In genomic region chr1:125729731-125730536, GRCm38 (mm10) we compare ENCODE assay signal across 9 mouse cellular contexts. TPM values are rescaled to one million over a fixed set of nuclear protein-coding genes. Genes with fewer than 3 reads are reported as not detected.
DNase-seq lines count a peak whose midpoint lies in the region; ATAC-seq and TF ChIP-seq lines count a peak whose summit lies in the region.
"Had no signal": no experiment of that assay in that cellular context is flagged by ENCODE, and none has a peak within 500 bp of the region (broad histone marks: within the 10 kb centered on the region; RNA-seq: fewer than 3 reads in every experiment).

No protein-coding gene starts in this region.

- ATAC-seq in forebrain, embryonic 16.5 days = peak; percentile 66; the same call in 1 of the 2 replicates
- peak; percentile 37; the same call in 1 of the 2 replicates for ATAC-seq in midbrain, embryonic 14.5 days (ENCODE audit: low FRiP score, low TSS enrichment)
- ATAC-seq in frontal cortex, adult (ENCODE audit: low TSS enrichment) = no peak

- no peak overlapping the region for H3K4me2 ChIP-seq in forebrain, embryonic 16.5 days (ENCODE audit: low read length)
- H3K4me2 ChIP-seq in midbrain, embryonic 14.5 days (ENCODE audit: low read length) = no peak overlapping the region

- no peaks in the 10 kb centered on the region for H3K36me3 ChIP-seq in heart, embryonic 10.5 days
- H3K36me3 ChIP-seq in ES-Bruce4 (ENCODE audit: control insufficient read depth, insufficient read depth, low read length, poor library complexity, severe bottlenecking) = no peaks in the 10 kb centered on the region
- no peaks in the 10 kb centered on the region for H3K36me3 ChIP-seq in forebrain, embryonic 16.5 days (ENCODE audit: control insufficient read depth, insufficient read depth)
- H3K36me3 ChIP-seq in midbrain, embryonic 14.5 days (ENCODE audit: control insufficient read depth, insufficient read depth, low read length) = no peaks in the 10 kb centered on the region

- peak; percentile 79 for TF ChIP-seq CTCF in ES-Bruce4 (IDR thresholded peaks at IDR 0.05; ENCODE audit: low read depth, low read length)

- H3K27ac ChIP-seq in heart, embryonic 10.5 days = no peak overlapping the region
- no peak overlapping the region for H3K27ac ChIP-seq in ES-Bruce4 (ENCODE audit: insufficient read depth, low read length)
- no peak overlapping the region for H3K27ac ChIP-seq in forebrain, embryonic 16.5 days (ENCODE audit: low read length)
- H3K27ac ChIP-seq in midbrain, embryonic 14.5 days (replicated peaks; ENCODE audit: low read depth, low read length) = no peak overlapping the region; the same call in 1 of the 2 replicates

- H3K27me3 ChIP-seq in heart, embryonic 10.5 days (ENCODE audit: insufficient read depth, poor library complexity, severe bottlenecking) = no peaks in the 10 kb centered on the region
- H3K27me3 ChIP-seq in ES-Bruce4 (ENCODE audit: control insufficient read depth, insufficient read depth, low read length, poor library complexity, severe bottlenecking) = no peaks in the 10 kb centered on the region
- no peaks in the 10 kb centered on the region for H3K27me3 ChIP-seq in forebrain, embryonic 16.5 days (replicated peaks; ENCODE audit: control insufficient read depth, insufficient read depth, low read length)
- no peaks in the 10 kb centered on the region for H3K27me3 ChIP-seq in midbrain, embryonic 14.5 days (ENCODE audit: control insufficient read depth, insufficient read depth, low read length)

- no peak overlapping the region for H3K9ac ChIP-seq in ES-Bruce4 (ENCODE audit: low read depth, poor library complexity, severe bottlenecking)
- no peak overlapping the region for H3K9ac ChIP-seq in forebrain, embryonic 16.5 days (replicated peaks; ENCODE audit: low read depth, low read length)
- no peak overlapping the region for H3K9ac ChIP-seq in midbrain, embryonic 14.5 days (replicated peaks; ENCODE audit: low read length)

- H3K4me3 ChIP-seq in heart, embryonic 10.5 days = no peak overlapping the region
- no peak overlapping the region for H3K4me3 ChIP-seq in ES-Bruce4 (ENCODE audit: low read depth, low read length)
- no peak overlapping the region for H3K4me3 ChIP-seq in forebrain, embryonic 16.5 days (replicated peaks; ENCODE audit: low read length)
- H3K4me3 ChIP-seq in midbrain, embryonic 14.5 days (replicated peaks; ENCODE audit: low read depth, low read length) = no peak overlapping the region

- H3K9me3 ChIP-seq in heart, embryonic 10.5 days = no peaks in the 10 kb centered on the region
- no peaks in the 10 kb centered on the region for H3K9me3 ChIP-seq in ES-Bruce4 (replicated peaks; ENCODE audit: control insufficient read depth, insufficient read depth, low read length, poor library complexity, severe bottlenecking)
- no peaks in the 10 kb centered on the region for H3K9me3 ChIP-seq in forebrain, embryonic 16.5 days (ENCODE audit: control insufficient read depth, low read length)
- H3K9me3 ChIP-seq in midbrain, embryonic 14.5 days (ENCODE audit: control insufficient read depth, low read length) = no peaks in the 10 kb centered on the region

- no peak for TF ChIP-seq POLR2A in ES-Bruce4 (IDR thresholded peaks at IDR 0.05; ENCODE audit: insufficient read depth, low read length)

- TF ChIP-seq EP300 in ES-Bruce4 (IDR thresholded peaks at IDR 0.05; ENCODE audit: insufficient read depth, low read depth, low read length) = no peak

- peak; percentile 77 for DNase-seq in heart, adult 11 months
- DNase-seq in heart, embryonic 10.5 days (ENCODE audit: low spot score) = no peak
- DNase-seq in midbrain, embryonic 14.5 days = peak; percentile 67
- DNase-seq in adrenal gland, postnatal 25 days = no peak
- DNase-seq in yolk sac, embryonic 10.5 days (ENCODE audit: low spot score) = no peak
- DNase-seq: right cerebral cortex, postnatal 4 days had no signal

- 67% methylated on average over 13 of the region's 13 CpGs for WGBS in heart, embryonic 10.5 days
- WGBS in forebrain, embryonic 16.5 days = 35% methylated on average over 13 of the region's 13 CpGs
- WGBS in midbrain, embryonic 14.5 days = 37% methylated on average over 13 of the region's 13 CpGs

- H3K4me1 ChIP-seq in heart, embryonic 10.5 days = peaks cover 7% of the 10 kb centered on the region; the same call in 1 of the 2 replicates
- H3K4me1 ChIP-seq in ES-Bruce4 (ENCODE audit: control insufficient read depth, insufficient read depth, low read length) = no peaks in the 10 kb centered on the region
- H3K4me1 ChIP-seq in forebrain, embryonic 16.5 days (replicated peaks; ENCODE audit: control insufficient read depth, insufficient read depth, low read length) = peaks cover 3% of the 10 kb centered on the region; the same call in 1 of the 2 replicates
- H3K4me1 ChIP-seq in midbrain, embryonic 14.5 days (ENCODE audit: control insufficient read depth, insufficient read depth, low read length) = 0 out of 2 replicates have a peak, but pooled peaks cover 4% of the 10 kb centered on the region

RNA-seq across cellular contexts. Expression of gene Gpr39, which starts 53.1 kb away (rescaled TPM):
- polyA plus RNA-seq in heart, embryonic 10.5 days (2016; fragmentation: Nextera tagmentation; extraction: Ambion mirVana) = 3.1 and 4.5 TPM in 2 replicates
- 0.93 and 1.1 TPM in 2 replicates for polyA plus RNA-seq in ES-Bruce4 (2011; ENCODE audit: insufficient read depth, insufficient read length, low read depth, missing spikeins)
- 0.10 TPM in 1 of 2 replicates, not detected in the other for polyA plus RNA-seq in forebrain, embryonic 16.5 days (2015; fragmentation: Nextera tagmentation; extraction: Ambion mirVana)
- polyA plus RNA-seq in midbrain, embryonic 14.5 days (2014; fragmentation: Nextera tagmentation; extraction: Ambion mirVana) = not detected in 2 replicates
- 0.12 TPM in 1 of 2 replicates, not detected in the other for total RNA-seq in adrenal gland, postnatal 25 days (2021)

Comparison
In these comparisons a context has a peak if more than half of its experiments do, and no peak if none do; other contexts are left out.
1. DNase-seq: peak in heart, adult 11 months (single experiment) and midbrain, embryonic 14.5 days (single experiment); none in heart, embryonic 10.5 days (single experiment), adrenal gland, postnatal 25 days (single experiment) and yolk sac, embryonic 10.5 days (single experiment).